Mouse (Mus musculus): ENCODE measurements around the gene Spin2-ps6. TPM values are rescaled to one million over a fixed set of nuclear protein-coding genes. Genes with fewer than 3 reads are reported as not detected.
"Not testable (repeated sequence)": the region's sequence is repeated elsewhere in the genome, so short reads cannot be mapped to it uniquely, and the experiment has no call there.

Gene Spin2-ps6
- not detected in 2 replicates for polyA plus RNA-seq (2012; rRNA removed)

DNA sequence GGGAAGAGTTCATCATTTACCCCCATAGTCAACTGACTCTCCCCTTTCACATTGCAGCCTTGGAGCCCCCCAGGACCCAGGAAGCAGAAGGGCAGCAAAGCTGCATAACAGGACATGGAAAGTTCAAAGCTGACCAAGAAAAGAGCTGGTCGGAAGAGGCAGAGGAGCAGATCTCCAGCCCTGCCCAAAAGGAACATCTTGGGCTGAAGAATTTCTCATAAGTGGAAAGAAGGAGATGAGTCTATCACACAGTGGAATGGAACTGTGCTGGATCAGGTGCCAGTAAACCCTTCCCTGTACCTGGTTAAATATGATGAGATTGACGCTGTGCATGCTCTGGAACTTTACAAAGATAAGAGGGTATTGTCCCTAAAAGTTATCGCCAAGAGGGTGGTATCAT is at the start of gene Spin2-ps6:
Gene Spin2-ps6 (plus strand): TSS at position 301 of the 400 bp plus-strand sequence.
- H3K27ac ChIP-seq (ENCODE audit: insufficient read depth, low read length); H3K4me1 ChIP-seq (ENCODE audit: control insufficient read depth, insufficient read depth, insufficient read length); H3K36me3 ChIP-seq (ENCODE audit: control insufficient read depth, insufficient read depth, low read length); H3K4me3 ChIP-seq (ENCODE audit: extremely low read depth, insufficient read depth, insufficient read length); H3K27me3 ChIP-seq (ENCODE audit: control insufficient read depth, insufficient read depth, low read length); DNase-seq (ENCODE audit: low read depth in 1 of 2, low spot score in 2 of 2): not testable (repeated sequence)
- 88% methylated on average over 2 of the region's 3 CpGs for WGBS

Other genes starting within 250 kb of the Spin2-ps6 start
- not detected in 2 replicates for gene Btbd35f12, start 78.5 kb downstream of the Spin2-ps6 start, polyA plus RNA-seq (2012; rRNA removed)